Mouse (Mus musculus): ENCODE results near the gene Gamt. TPM values are rescaled to one million over a fixed set of nuclear protein-coding genes. Genes with fewer than 3 reads are reported as not detected.

Gene Gamt
- polyA plus RNA-seq, 1 experiment from 2014 or later: 55.5 TPM

- Histone ChIP-seq H3K27me3 (replicated peaks) (peaks cover 64% of the 10 kb centered on the region), H3K27ac (ENCODE audit: poor library complexity, severe bottlenecking) (no peak overlapping the region), H3K9me3 (replicated peaks) (no peaks in the 10 kb centered on the region), H3K4me2 (no peak overlapping the region), H3K9ac (peak overlapping the region; percentile 23; the same call in 1 of the 2 replicates), H3K4me1 (replicated peaks) (peaks cover 42% of the 10 kb centered on the region), H3K4me3 (no peak overlapping the region), H3K36me3 (peaks cover 21% of the 10 kb centered on the region)
- WGBS: 66% methylated on average over 8 of the region's 8 CpGs
- no peak for ATAC-seq (ENCODE audit: insufficient number of reproducible peaks, low FRiP score)
These were observed 36.8 kb upstream of the Gamt start for GRCm38 (mm10) chr10:80297526-80298133.

- Histone ChIP-seq H3K4me1 (replicated peaks) (peaks cover 34% of the 10 kb centered on the region), H3K4me2 (no peak overlapping the region), H3K9me3 (replicated peaks) (no peaks in the 10 kb centered on the region), H3K4me3 (no peak overlapping the region), H3K27me3 (replicated peaks) (peaks cover 56% of the 10 kb centered on the region), H3K27ac (ENCODE audit: poor library complexity, severe bottlenecking) (no peak overlapping the region), H3K9ac (peak overlapping the region; percentile 37; the same call in 1 of the 2 replicates), H3K36me3 (peaks cover 21% of the 10 kb centered on the region)
- no peak for ATAC-seq (ENCODE audit: insufficient number of reproducible peaks, low FRiP score)
- 84% methylated on average over 5 of the region's 5 CpGs for WGBS
These were observed 36.0 kb upstream of the Gamt start for GRCm38 (mm10) chr10:80296824-80297223.

GRCm38 (mm10) chr10:80295618-80296425, 35.0 kb upstream of the Gamt start, which contains the start of gene Apc2:
Apc2 (plus strand) TSS chr10:80295977.
- 1% methylated on average over 26 of the region's 26 CpGs for WGBS
- peak; percentile 43; the same call in 1 of the 2 replicates for ATAC-seq (ENCODE audit: insufficient number of reproducible peaks, low FRiP score)
- peak within 1 kb of the TSS; percentile 83 for H3K4me2 ChIP-seq
- peak within 1 kb of the TSS; percentile 74 for H3K9ac ChIP-seq
- H3K9me3 ChIP-seq (replicated peaks): no peaks in the 10 kb centered on the region
- H3K4me1 ChIP-seq (replicated peaks): peaks cover 34% of the 10 kb centered on the region
- H3K36me3 ChIP-seq: peaks cover 21% of the 10 kb centered on the region
- H3K4me3 ChIP-seq: peak within 1 kb of the TSS; percentile 48
- H3K27ac ChIP-seq (ENCODE audit: poor library complexity, severe bottlenecking): no peak within 1 kb of the TSS
- peaks cover 46% of the 10 kb centered on the region for H3K27me3 ChIP-seq (replicated peaks)

- Histone ChIP-seq H3K9ac (0 out of 2 replicates have a peak overlapping the region, but pooled peaks have one; percentile 92), H3K9me3 (replicated peaks) (no peaks in the 10 kb centered on the region), H3K27ac (ENCODE audit: poor library complexity, severe bottlenecking) (no peak overlapping the region), H3K4me3 (no peak overlapping the region), H3K36me3 (peaks cover 21% of the 10 kb centered on the region), H3K27me3 (replicated peaks) (peaks cover 36% of the 10 kb centered on the region), H3K4me1 (replicated peaks) (peaks cover 34% of the 10 kb centered on the region), H3K4me2 (peak overlapping the region; percentile 83; the same call in 1 of the 2 replicates)
- no peak for ATAC-seq (ENCODE audit: insufficient number of reproducible peaks, low FRiP score)
- 39% methylated on average over 7 of the region's 7 CpGs for WGBS
These were observed 34.0 kb upstream of the Gamt start for GRCm38 (mm10) chr10:80294788-80295303.

GRCm38 (mm10) chr10:80294311-80294710, 33.5 kb upstream of the Gamt start:
- H3K27me3 ChIP-seq (replicated peaks): peaks cover 30% of the 10 kb centered on the region
- H3K9ac ChIP-seq: peak overlapping the region; percentile 92; the same call in 1 of the 2 replicates
- H3K4me2 ChIP-seq: peak overlapping the region; percentile 6; the same call in 1 of the 2 replicates
- H3K4me1 ChIP-seq (replicated peaks): peaks cover 34% of the 10 kb centered on the region
- H3K36me3 ChIP-seq: peaks cover 21% of the 10 kb centered on the region
- H3K4me3 ChIP-seq: peak overlapping the region; percentile 80; the same call in 1 of the 2 replicates
- H3K27ac ChIP-seq (ENCODE audit: poor library complexity, severe bottlenecking): no peak overlapping the region
- no peaks in the 10 kb centered on the region for H3K9me3 ChIP-seq (replicated peaks)
- ATAC-seq (ENCODE audit: insufficient number of reproducible peaks, low FRiP score): no peak
- 67% methylated on average over 4 of the region's 4 CpGs for WGBS

GRCm38 (mm10) chr10:80293325-80293724, 32.5 kb upstream of the Gamt start:
- Histone ChIP-seq H3K4me2 (peak overlapping the region; percentile 99), H3K9ac (peak overlapping the region; percentile 92), H3K27ac (ENCODE audit: poor library complexity, severe bottlenecking) (peak overlapping the region; percentile 82), H3K4me3 (peak overlapping the region; percentile 80), H3K27me3 (replicated peaks) (peaks cover 21% of the 10 kb centered on the region), H3K9me3 (replicated peaks) (no peaks in the 10 kb centered on the region), H3K36me3 (peaks cover 30% of the 10 kb centered on the region), H3K4me1 (replicated peaks) (peaks cover 34% of the 10 kb centered on the region)
- 33% methylated on average over 14 of the region's 14 CpGs for WGBS
- no peak for ATAC-seq (ENCODE audit: insufficient number of reproducible peaks, low FRiP score)

GRCm38 (mm10) chr10:80292251-80293146, 31.7 kb upstream of the Gamt start, which contains the start of gene Rps15:
Rps15 (plus strand) TSS chr10:80292453.
- peak; percentile 92 for ATAC-seq (ENCODE audit: insufficient number of reproducible peaks, low FRiP score)
- Histone ChIP-seq H3K4me1 (replicated peaks) (peaks cover 34% of the 10 kb centered on the region), H3K36me3 (peaks cover 36% of the 10 kb centered on the region), H3K9ac (peak within 1 kb of the TSS; percentile 92), H3K9me3 (replicated peaks) (no peaks in the 10 kb centered on the region), H3K27me3 (replicated peaks) (peaks cover 12% of the 10 kb centered on the region), H3K27ac (ENCODE audit: poor library complexity, severe bottlenecking) (peak within 1 kb of the TSS; percentile 82), H3K4me2 (peak within 1 kb of the TSS; percentile 99), H3K4me3 (peak within 1 kb of the TSS; percentile 80)
- under 1% methylated on average over 65 of the region's 72 CpGs for WGBS

GRCm38 (mm10) chr10:80288657-80289056, 27.8 kb upstream of the Gamt start:
- H3K36me3 ChIP-seq: peaks cover 59% of the 10 kb centered on the region
- H3K4me3 ChIP-seq: no peak overlapping the region
- H3K9ac ChIP-seq: no peak overlapping the region
- H3K4me1 ChIP-seq (replicated peaks): peaks cover 6% of the 10 kb centered on the region
- H3K27me3 ChIP-seq (replicated peaks): no peaks in the 10 kb centered on the region
- no peak overlapping the region for H3K27ac ChIP-seq (ENCODE audit: poor library complexity, severe bottlenecking)
- WGBS: 71% methylated on average over 8 of the region's 8 CpGs
- ATAC-seq (ENCODE audit: insufficient number of reproducible peaks, low FRiP score): no peak
- no peak overlapping the region for H3K4me2 ChIP-seq
- no peaks in the 10 kb centered on the region for H3K9me3 ChIP-seq (replicated peaks)

- Histone ChIP-seq H3K27ac (ENCODE audit: poor library complexity, severe bottlenecking) (no peak overlapping the region), H3K27me3 (replicated peaks) (no peaks in the 10 kb centered on the region), H3K36me3 (peaks cover 59% of the 10 kb centered on the region), H3K4me2 (no peak overlapping the region), H3K9ac (no peak overlapping the region), H3K9me3 (replicated peaks) (no peaks in the 10 kb centered on the region), H3K4me3 (no peak overlapping the region), H3K4me1 (replicated peaks) (peaks cover under 1% of the 10 kb centered on the region)
- no peak for ATAC-seq (ENCODE audit: insufficient number of reproducible peaks, low FRiP score)
- WGBS: 94% methylated on average over 12 of the region's 12 CpGs
These were observed 27.3 kb upstream of the Gamt start for GRCm38 (mm10) chr10:80288097-80288496.

GRCm38 (mm10) chr10:80285222-80286070, 24.6 kb upstream of the Gamt start:
- no peaks in the 10 kb centered on the region for H3K27me3 ChIP-seq (replicated peaks)
- WGBS: 88% methylated on average over 15 of the region's 15 CpGs
- no peak overlapping the region for H3K27ac ChIP-seq (ENCODE audit: poor library complexity, severe bottlenecking)
- no peak for ATAC-seq (ENCODE audit: insufficient number of reproducible peaks, low FRiP score)
- no peaks in the 10 kb centered on the region for H3K9me3 ChIP-seq (replicated peaks)
- no peak overlapping the region for H3K4me3 ChIP-seq
- no peak overlapping the region for H3K4me2 ChIP-seq
- H3K4me1 ChIP-seq (replicated peaks): peaks cover 21% of the 10 kb centered on the region
- H3K36me3 ChIP-seq: peaks cover 84% of the 10 kb centered on the region
- no peak overlapping the region; the same call in 1 of the 2 replicates for H3K9ac ChIP-seq
